Mouse (Mus musculus): ENCODE data around the gene Prelp.

DNA sequence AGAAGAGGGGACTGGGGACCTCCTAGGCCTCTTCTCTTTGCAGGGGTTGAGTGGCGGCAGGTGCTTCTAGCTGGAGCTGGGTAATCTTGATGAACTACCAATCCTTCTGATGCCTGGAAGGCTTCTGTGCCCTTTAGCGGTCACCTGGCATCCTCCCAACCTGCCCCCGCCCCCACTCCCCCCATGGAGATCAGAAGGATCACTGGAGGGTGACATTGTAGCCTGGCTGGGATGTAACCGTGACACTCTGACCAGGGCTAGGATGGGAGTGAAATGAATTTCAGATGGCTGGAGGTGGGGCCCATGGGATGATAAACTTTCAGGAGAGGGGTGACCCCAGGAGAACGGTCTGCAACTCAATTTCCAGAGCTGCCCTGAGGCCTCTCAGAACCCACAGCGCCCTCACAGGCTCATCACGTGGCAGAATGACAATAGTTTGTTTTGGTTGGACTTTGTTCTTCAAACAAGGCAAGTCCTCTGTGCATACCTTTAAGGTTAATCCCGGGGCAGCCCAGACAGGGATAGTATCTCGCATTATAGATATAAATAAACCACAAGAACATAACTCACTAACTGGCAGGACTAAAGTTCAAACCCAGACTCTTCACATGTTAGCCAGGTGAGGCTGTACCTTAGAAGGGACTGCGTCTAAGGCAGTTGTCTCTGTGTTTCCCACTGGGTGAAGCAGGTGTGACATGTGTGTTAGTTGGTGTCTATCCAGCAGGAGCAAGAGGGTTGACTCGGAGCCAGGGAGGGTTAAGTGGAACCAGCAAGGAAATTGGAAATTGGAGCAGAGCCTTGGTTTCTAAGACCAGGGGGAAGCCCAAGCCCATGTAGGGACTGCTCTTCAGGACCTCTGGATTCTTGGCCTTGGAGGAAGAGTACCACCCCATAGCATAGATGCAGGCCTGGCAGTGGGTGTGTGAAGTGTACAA is 38.7 kb downstream of the Prelp start:
- TF ChIP-seq CTCF (IDR thresholded peaks at IDR 0.05; ENCODE audit: borderline replicate concordance, extremely low read depth, insufficient read depth, insufficient read length) (no peak), POLR2A (IDR thresholded peaks at IDR 0.05; ENCODE audit: borderline replicate concordance, extremely low read depth, insufficient read depth, insufficient read length, poor library complexity, severe bottlenecking) (no peak)

All from brain, embryonic 14.5 days (tissue).